Comparison of ENCODE assay signal across 8 mouse cellular contexts in the genomic region with DNA sequence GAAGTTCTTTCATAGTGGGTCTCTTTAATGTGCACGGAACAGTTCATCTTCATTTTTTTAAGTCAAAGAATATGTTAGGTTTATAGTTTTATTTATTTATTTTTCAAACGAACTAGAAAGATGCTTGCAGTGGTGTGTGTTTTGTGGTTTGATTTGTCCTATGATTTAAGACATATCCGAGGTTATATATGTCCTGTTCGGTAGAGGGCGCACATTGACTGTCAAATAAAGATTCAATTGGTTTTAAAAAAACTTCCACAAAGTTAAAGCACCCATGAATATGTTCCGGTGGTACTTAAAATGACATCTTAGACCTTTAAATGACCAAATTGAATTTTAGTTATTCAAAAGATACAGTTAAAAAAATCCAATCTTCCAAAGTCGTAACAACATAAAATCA. TPM values are rescaled to one million over a fixed set of nuclear protein-coding genes. Genes with fewer than 3 reads are reported as not detected.
DNase-seq lines count a peak whose midpoint lies in the region; ATAC-seq lines count a peak whose summit lies in the region.

No protein-coding gene starts in this region.

- peak overlapping the region; percentile 88 for H3K4me2 ChIP-seq in embryonic facial prominence, embryonic 12.5 days (replicated peaks)
- H3K4me2 ChIP-seq in hindbrain, embryonic 16.5 days (ENCODE audit: low read length) = peak overlapping the region; percentile 89
- peak overlapping the region; percentile 70 for H3K4me2 ChIP-seq in limb, embryonic 15.5 days

- H3K36me3 ChIP-seq in embryonic facial prominence, embryonic 12.5 days = no peaks in the 10 kb centered on the region
- no peaks in the 10 kb centered on the region for H3K36me3 ChIP-seq in hindbrain, embryonic 16.5 days (ENCODE audit: control insufficient read depth, insufficient read depth, low read length)
- H3K36me3 ChIP-seq in limb, embryonic 15.5 days = no peaks in the 10 kb centered on the region

- H3K9me3 ChIP-seq in embryonic facial prominence, embryonic 12.5 days = no peaks in the 10 kb centered on the region
- H3K9me3 ChIP-seq in hindbrain, embryonic 16.5 days (ENCODE audit: control insufficient read depth, low read length) = no peaks in the 10 kb centered on the region
- H3K9me3 ChIP-seq in limb, embryonic 15.5 days = no peaks in the 10 kb centered on the region

- ATAC-seq in embryonic facial prominence, embryonic 12.5 days (ENCODE audit: insufficient number of reproducible peaks, insufficient read depth, low FRiP score, low TSS enrichment) = no peak
- 0 out of 2 replicates have a peak, but pooled peaks have one; percentile 25 for ATAC-seq in hindbrain, embryonic 16.5 days
- no peak for ATAC-seq in limb, embryonic 15.5 days (ENCODE audit: insufficient number of reproducible peaks, low FRiP score, low TSS enrichment, low read depth)

- H3K4me1 ChIP-seq in embryonic facial prominence, embryonic 12.5 days = peaks cover 12% of the 10 kb centered on the region
- H3K4me1 ChIP-seq in hindbrain, embryonic 16.5 days (ENCODE audit: control insufficient read depth, insufficient read depth, low read depth, low read length) = peaks cover 7% of the 10 kb centered on the region
- H3K4me1 ChIP-seq in limb, embryonic 15.5 days = peaks cover 8% of the 10 kb centered on the region

- 12% methylated on average over 7 of the region's 7 CpGs for WGBS in embryonic facial prominence, embryonic 12.5 days
- 11% methylated on average over 7 of the region's 7 CpGs for WGBS in hindbrain, embryonic 16.5 days
- WGBS in limb, embryonic 15.5 days = 11% methylated on average over 7 of the region's 7 CpGs

- H3K27ac ChIP-seq in embryonic facial prominence, embryonic 12.5 days = no peak overlapping the region
- no peak overlapping the region for H3K27ac ChIP-seq in hindbrain, embryonic 16.5 days (ENCODE audit: low read depth, low read length)
- H3K27ac ChIP-seq in limb, embryonic 15.5 days = no peak overlapping the region

- no peak overlapping the region for H3K9ac ChIP-seq in embryonic facial prominence, embryonic 12.5 days
- no peak overlapping the region for H3K9ac ChIP-seq in hindbrain, embryonic 16.5 days (ENCODE audit: low read depth, low read length)
- no peak overlapping the region for H3K9ac ChIP-seq in limb, embryonic 15.5 days

- H3K27me3 ChIP-seq in embryonic facial prominence, embryonic 12.5 days = peaks cover 18% of the 10 kb centered on the region
- 0 out of 2 replicates have a peak, but pooled peaks cover 2% of the 10 kb centered on the region for H3K27me3 ChIP-seq in hindbrain, embryonic 16.5 days (replicated peaks; ENCODE audit: control insufficient read depth, insufficient read depth, low read length)
- H3K27me3 ChIP-seq in limb, embryonic 15.5 days = peaks cover 21% of the 10 kb centered on the region

- peak overlapping the region; percentile 40; the same call in 1 of the 2 replicates for H3K4me3 ChIP-seq in embryonic facial prominence, embryonic 12.5 days
- peak overlapping the region; percentile 43 for H3K4me3 ChIP-seq in hindbrain, embryonic 16.5 days (ENCODE audit: low read length)
- peak overlapping the region; percentile 35 for H3K4me3 ChIP-seq in limb, embryonic 15.5 days

- peak; percentile 6 to 19 for DNase-seq in kidney, adult 8-10 months
- no peak for DNase-seq in kidney, adult 18-20 months
- DNase-seq in NIH3T3 (ENCODE audit: low read depth) = peak; percentile 82
- peak; percentile 44 to 73 for DNase-seq in right cerebral cortex, postnatal 10 days (ENCODE audit: low spot score in 2 of 2)
- no peak for DNase-seq in spleen, adult 12 weeks (ENCODE audit: low spot score)

RNA-seq across cellular contexts. Expression of a gene that starts 30.3 kb away (rescaled TPM):
- 0.09 and 0.27 TPM in 2 replicates for polyA plus RNA-seq in embryonic facial prominence, embryonic 12.5 days (2016; fragmentation: Nextera tagmentation; extraction: Ambion mirVana)
- 3.7 and 3.8 TPM in 2 replicates for polyA plus RNA-seq in hindbrain, embryonic 16.5 days (2015; fragmentation: Nextera tagmentation; extraction: Ambion mirVana)
- 0.35 and 0.50 TPM in 2 replicates for polyA plus RNA-seq in limb, embryonic 15.5 days (2015; fragmentation: Nextera tagmentation; extraction: Ambion mirVana)

Comparison
In these comparisons a context has a peak if more than half of its experiments do, and no peak if none do; other contexts are left out.
1. DNase-seq: peak in kidney, adult 8-10 months (2 of 2), NIH3T3 (single experiment) and right cerebral cortex, postnatal 10 days (2 of 2); none in kidney, adult 18-20 months (single experiment) and spleen, adult 12 weeks (single experiment).
2. Peak in every context shown above with its lines, with median percentiles within 50 percentile points of each other: H3K4me2 ChIP-seq and H3K4me3 ChIP-seq.